Mouse (Mus musculus) intestine, postnatal 0 days (tissue): Measurements from ENCODE around the gene Mcf2. TPM values are rescaled to one million over a fixed set of nuclear protein-coding genes. Genes with fewer than 3 reads are reported as not detected.

ENCODE experiments used
- ATAC-seq: fragments of 200-750 bp; cut with Nextera tagmentation; 2 replicates; pipeline ENCODE4 v1.8.0; 2017; ENCODE audit warnings: mild to moderate bottlenecking, moderate TSS enrichment, moderate library complexity
- H3K27ac ChIP-seq: fragments of 300-500 bp; sonication (generic); 2 replicates; pipeline ENCODE4 v1.5.1; 2014; ENCODE audit warnings: mild to moderate bottlenecking, low read depth, low read length, moderate library complexity
- H3K27me3 ChIP-seq: fragments of 300-500 bp; sonication (generic); replicated peaks from 2 replicates; pipeline ENCODE4 v1.6.1; 2014; ENCODE audit warnings: low read length, mixed read lengths; ENCODE audit not compliant: control insufficient read depth, insufficient read depth
- H3K36me3 ChIP-seq: fragments of 300-500 bp; sonication (generic); 2 replicates; pipeline ENCODE4 v1.6.1; 2014; ENCODE audit warnings: mild to moderate bottlenecking, moderate library complexity; ENCODE audit not compliant: control insufficient read depth, insufficient read depth
- H3K4me1 ChIP-seq: fragments of 300-500 bp; sonication (generic); replicated peaks from 2 replicates; pipeline ENCODE4 v1.6.1; 2014; ENCODE audit warnings: antibody characterized with exemption, low read length, mixed read lengths; ENCODE audit not compliant: control insufficient read depth, insufficient read depth
- H3K4me2 ChIP-seq: fragments of 300-500 bp; sonication (generic); replicated peaks from 2 replicates; pipeline ENCODE4 v1.6.1; 2014; ENCODE audit warnings: low read depth, mild to moderate bottlenecking, moderate library complexity
- H3K4me3 ChIP-seq: fragments of 300-500 bp; sonication (generic); 2 replicates; pipeline ENCODE4 v1.5.1; 2014; ENCODE audit warnings: low read depth, low read length
- H3K9ac ChIP-seq: fragments of 300-500 bp; sonication (generic); 2 replicates; pipeline ENCODE4 v1.6.1; 2014; ENCODE audit warnings: mild to moderate bottlenecking, low read depth, low read length
- H3K9me3 ChIP-seq: fragments of 300-500 bp; sonication (generic); 2 replicates; pipeline ENCODE4 v1.6.1; 2016; ENCODE audit warnings: mixed run types; ENCODE audit not compliant: control insufficient read depth
- CTCF ChIP-seq: sonication (generic); IDR thresholded peaks from 2 replicates; pipeline ENCODE4 v1.5.1; 2016; ENCODE audit warnings: low read depth, mild to moderate bottlenecking, control low read depth, antibody characterized with exemption, moderate library complexity
- WGBS: fragments of 180-500 bp; shearing (Covaris S2); extraction: QIAGEN DNeasy Blood & Tissue Kit; methylation state at CpG from one replicate; pipeline ENCODE4 v1.1.7; 2014; 5-methylcytosine and 5-hydroxymethylcytosine counted together
- polyA plus RNA-seq: library from polyadenylated mRNA; unstranded; fragments of >200 nt; fragmentation: Nextera tagmentation; extraction: Ambion mirVana; gene quantifications from 2 replicates; pipeline ENCODE4 v1.2.1, GENCODE M21; 2015

Mcf2 gene
- polyA plus RNA-seq, 1 experiment from 2014 or later, result 0.10 TPM

DNA sequence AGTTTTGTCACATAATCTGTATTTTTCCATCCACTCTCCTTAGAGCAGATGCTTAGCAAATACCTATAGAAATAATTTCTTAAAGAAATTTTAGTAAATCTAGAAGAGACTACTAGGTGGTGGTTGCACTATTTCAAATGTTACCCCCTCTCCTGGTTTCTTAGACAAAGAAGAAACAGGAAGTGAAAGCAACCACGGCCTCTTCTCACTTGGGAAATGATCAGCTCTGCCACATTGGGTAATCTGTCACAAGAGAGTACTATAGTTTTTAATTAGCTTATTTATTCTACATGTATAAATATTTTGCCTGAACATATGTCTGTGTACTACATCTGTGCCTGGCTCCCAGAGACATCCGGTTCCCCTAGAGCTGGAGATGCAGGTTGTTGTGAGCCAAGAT, 157.3 kb downstream of the Mcf2 start:
- no peak for TF ChIP-seq CTCF
- Histone ChIP-seq H3K4me2 (no peak overlapping the region), H3K9ac (no peak overlapping the region), H3K9me3 (no peaks in the 10 kb centered on the region), H3K27me3 (no peaks in the 10 kb centered on the region), H3K4me3 (no peak overlapping the region), H3K4me1 (no peaks in the 10 kb centered on the region), H3K27ac (no peak overlapping the region), H3K36me3 (no peaks in the 10 kb centered on the region)
- WGBS, result 77% methylated on average over 2 of the region's 2 CpGs
- ATAC-seq, result no peak

- 74% methylated on average over 4 of the region's 4 CpGs for WGBS
- Histone ChIP-seq H3K4me2 (no peak overlapping the region), H3K9ac (no peak overlapping the region), H3K27me3 (no peaks in the 10 kb centered on the region), H3K36me3 (no peaks in the 10 kb centered on the region), H3K4me1 (no peaks in the 10 kb centered on the region), H3K27ac (no peak overlapping the region), H3K9me3 (no peaks in the 10 kb centered on the region), H3K4me3 (no peak overlapping the region)
- no peak for ATAC-seq
- no peak for TF ChIP-seq CTCF
Observed at GRCm38 (mm10) chrX:60021007-60021406, 157.9 kb downstream of the Mcf2 start.

DNA sequence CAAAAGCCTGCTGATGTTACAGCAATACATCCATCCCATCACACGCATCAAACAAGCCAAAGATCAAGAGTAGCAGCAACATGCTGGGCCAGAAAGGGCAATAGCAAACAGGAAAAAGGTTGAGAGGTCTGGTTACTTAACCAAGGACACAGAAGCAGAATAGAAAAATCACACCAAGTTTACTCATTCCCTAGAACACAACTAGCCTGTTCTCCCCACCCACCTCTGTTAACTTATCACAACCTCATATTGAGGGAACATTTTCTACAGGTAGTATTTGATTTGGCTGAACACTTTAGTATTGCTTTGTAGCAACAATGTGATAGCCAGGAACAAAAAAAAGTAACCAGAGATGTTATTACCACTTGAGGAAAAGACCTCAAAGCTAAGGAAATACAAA, 164.3 kb downstream of the Mcf2 start:
- no peak for TF ChIP-seq CTCF
- H3K9me3 ChIP-seq, result no peaks in the 10 kb centered on the region
- H3K4me2 ChIP-seq, result no peak overlapping the region
- no peaks in the 10 kb centered on the region for H3K36me3 ChIP-seq
- H3K4me1 ChIP-seq, result no peaks in the 10 kb centered on the region
- H3K9ac ChIP-seq, result no peak overlapping the region
- no peak overlapping the region for H3K4me3 ChIP-seq
- no peak for ATAC-seq
- no peak overlapping the region for H3K27ac ChIP-seq
- 78% methylated on average over 1 of the region's 1 CpGs for WGBS
- no peaks in the 10 kb centered on the region for H3K27me3 ChIP-seq

- Histone ChIP-seq H3K4me2 (no peak overlapping the region), H3K9ac (no peak overlapping the region), H3K4me1 (no peaks in the 10 kb centered on the region), H3K9me3 (no peaks in the 10 kb centered on the region), H3K27ac (no peak overlapping the region), H3K27me3 (no peaks in the 10 kb centered on the region), H3K4me3 (no peak overlapping the region), H3K36me3 (no peaks in the 10 kb centered on the region)
- no peak for ATAC-seq
- TF ChIP-seq CTCF, result peak; percentile 72
Observed at GRCm38 (mm10) chrX:60013084-60013676, 165.7 kb downstream of the Mcf2 start.

Other genes with a start within 250 kb of the Mcf2 start
- gene F9, start 179.6 kb downstream of the Mcf2 start, polyA plus RNA-seq, result 0.51 and 0.93 TPM in 2 replicates